Mouse (Mus musculus) kidney, embryonic 14.5 days (tissue): Measurements from ENCODE around the gene Ern1. TPM values are rescaled to one million over a fixed set of nuclear protein-coding genes. Genes with fewer than 3 reads are reported as not detected.

Experiments used
- ATAC-seq: fragments of 200-750 bp; cut with Nextera tagmentation; 2 replicates; pipeline ENCODE4 v1.8.0; 2017; ENCODE audit warnings: moderate number of reproducible peaks, mild to moderate bottlenecking, moderate TSS enrichment, moderate library complexity; ENCODE audit not compliant: low FRiP score, low TSS enrichment
- H3K27ac ChIP-seq: fragments of 300-500 bp; sonication (generic); 2 replicates; pipeline ENCODE4 v1.5.1; 2014; ENCODE audit warnings: low read depth, mild to moderate bottlenecking, low read length, moderate library complexity, mixed read lengths
- H3K27me3 ChIP-seq: fragments of 300-500 bp; sonication (generic); 2 replicates; pipeline ENCODE4 v1.6.1; 2014; ENCODE audit warnings: mild to moderate bottlenecking, low read length; ENCODE audit not compliant: control insufficient read depth, insufficient read depth
- H3K36me3 ChIP-seq: fragments of 300-500 bp; sonication (generic); 2 replicates; pipeline ENCODE4 v1.6.1; 2014; ENCODE audit warnings: low read length, mixed read lengths; ENCODE audit not compliant: control insufficient read depth, insufficient read depth
- H3K4me1 ChIP-seq: fragments of 300-500 bp; sonication (generic); 2 replicates; pipeline ENCODE4 v1.6.1; 2014; ENCODE audit warnings: low read length, mixed read lengths; ENCODE audit not compliant: control insufficient read depth, insufficient read depth
- H3K4me2 ChIP-seq: fragments of 300-500 bp; sonication (generic); replicated peaks from 2 replicates; pipeline ENCODE4 v1.6.1; 2014; ENCODE audit warnings: low read depth, mild to moderate bottlenecking, low read length
- H3K4me3 ChIP-seq: fragments of 300-500 bp; sonication (generic); 2 replicates; pipeline ENCODE4 v1.5.1; 2014; ENCODE audit warnings: mild to moderate bottlenecking, low read length
- H3K9ac ChIP-seq: fragments of 300-500 bp; sonication (generic); 2 replicates; pipeline ENCODE4 v1.6.1; 2014; ENCODE audit warnings: low read depth, mild to moderate bottlenecking, low read length, moderate library complexity
- H3K9me3 ChIP-seq: fragments of 300-500 bp; sonication (generic); 2 replicates; pipeline ENCODE4 v1.6.1; 2016; ENCODE audit warnings: low read length; ENCODE audit not compliant: control insufficient read depth
- WGBS: fragments of 180-500 bp; shearing (Covaris S2); extraction: QIAGEN DNeasy Blood & Tissue Kit; methylation state at CpG from one replicate; pipeline ENCODE4 v1.1.7; 2014; 5-methylcytosine and 5-hydroxymethylcytosine counted together
- polyA plus RNA-seq: library from polyadenylated mRNA; unstranded; fragments of >200 nt; fragmentation: Nextera tagmentation; extraction: Ambion mirVana; gene quantifications from 2 replicates; pipeline ENCODE4 v1.2.1, GENCODE M21; 2014

Gene Ern1
- 4.0 and 9.0 TPM in 2 replicates for polyA plus RNA-seq

DNA sequence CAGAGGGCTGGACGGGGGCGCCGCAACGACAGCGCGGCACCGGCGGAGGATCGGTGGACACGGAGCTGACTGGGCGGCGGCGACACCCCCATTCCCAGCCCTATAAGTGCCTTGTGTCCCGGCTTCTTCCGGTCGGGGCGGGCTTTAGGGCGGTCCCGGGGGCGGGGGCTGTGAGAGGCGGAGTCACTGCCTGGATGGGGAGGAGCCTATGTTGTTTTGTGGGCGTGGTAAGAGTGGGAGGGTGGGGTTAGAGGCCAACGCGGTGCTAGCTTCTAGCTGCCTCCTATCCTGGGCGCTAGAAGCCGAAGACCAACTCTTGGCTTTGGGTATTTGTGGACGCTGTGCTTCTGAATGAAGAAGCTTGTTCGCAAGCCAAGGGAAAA lies at the start of gene Ern1:
TSS of gene Ern1 (minus strand) at position 120 of the 383 bp plus-strand sequence.
- WGBS = under 1% methylated on average over 28 of the region's 28 CpGs
- Histone ChIP-seq H3K4me3 (peak within 1 kb of the TSS; percentile 94), H3K9me3 (no peaks in the 10 kb centered on the region), H3K4me2 (peak within 1 kb of the TSS; percentile 87), H3K36me3 (no peaks in the 10 kb centered on the region), H3K27ac (peak within 1 kb of the TSS; percentile 93), H3K9ac (peak within 1 kb of the TSS; percentile 82), H3K4me1 (peaks cover 7% of the 10 kb centered on the region; the same call in 1 of the 2 replicates), H3K27me3 (no peaks in the 10 kb centered on the region)
- ATAC-seq = peak; percentile 96

DNA sequence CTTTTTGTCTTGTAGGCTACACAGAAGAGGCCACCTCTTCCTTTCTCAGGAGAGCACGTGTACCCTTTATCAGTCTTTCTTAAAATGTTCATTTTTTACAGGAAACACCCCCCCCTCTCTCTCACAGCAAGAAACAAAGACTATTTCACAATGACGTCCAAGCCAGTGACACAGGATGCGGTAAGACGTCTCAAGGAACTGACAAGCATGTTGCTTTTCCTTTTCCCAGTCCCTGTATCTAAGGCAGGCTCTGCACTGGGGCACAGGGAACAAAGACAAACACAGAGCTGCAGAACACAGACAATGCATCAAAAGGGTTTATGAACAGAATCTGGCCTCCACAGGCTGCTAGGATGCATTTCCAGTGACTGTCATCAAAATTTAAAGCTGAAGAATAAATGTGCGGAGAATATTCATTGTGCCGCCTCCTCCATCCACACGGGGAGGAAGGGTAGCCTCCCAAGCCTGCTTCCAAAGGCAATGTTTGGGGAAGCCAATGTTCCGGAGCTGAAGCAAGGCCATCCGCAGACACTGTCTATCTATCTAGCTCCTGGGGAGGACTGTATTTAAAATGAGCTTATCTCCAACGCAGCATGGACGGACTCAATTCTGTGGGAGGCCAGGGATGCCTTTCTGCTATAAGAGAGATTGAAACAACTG lies 48.7 kb upstream of the Ern1 start:
- no peak overlapping the region for H3K9ac ChIP-seq
- ATAC-seq = no peak
- H3K4me1 ChIP-seq = peaks cover 10% of the 10 kb centered on the region
- H3K4me3 ChIP-seq = no peak overlapping the region
- H3K36me3 ChIP-seq = peaks cover 2% of the 10 kb centered on the region; the same call in 1 of the 2 replicates
- peak overlapping the region; percentile 25; the same call in 1 of the 2 replicates for H3K27ac ChIP-seq
- H3K4me2 ChIP-seq = no peak overlapping the region
- no peaks in the 10 kb centered on the region for H3K27me3 ChIP-seq
- H3K9me3 ChIP-seq = no peaks in the 10 kb centered on the region
- 62% methylated on average over 11 of the region's 11 CpGs for WGBS

DNA sequence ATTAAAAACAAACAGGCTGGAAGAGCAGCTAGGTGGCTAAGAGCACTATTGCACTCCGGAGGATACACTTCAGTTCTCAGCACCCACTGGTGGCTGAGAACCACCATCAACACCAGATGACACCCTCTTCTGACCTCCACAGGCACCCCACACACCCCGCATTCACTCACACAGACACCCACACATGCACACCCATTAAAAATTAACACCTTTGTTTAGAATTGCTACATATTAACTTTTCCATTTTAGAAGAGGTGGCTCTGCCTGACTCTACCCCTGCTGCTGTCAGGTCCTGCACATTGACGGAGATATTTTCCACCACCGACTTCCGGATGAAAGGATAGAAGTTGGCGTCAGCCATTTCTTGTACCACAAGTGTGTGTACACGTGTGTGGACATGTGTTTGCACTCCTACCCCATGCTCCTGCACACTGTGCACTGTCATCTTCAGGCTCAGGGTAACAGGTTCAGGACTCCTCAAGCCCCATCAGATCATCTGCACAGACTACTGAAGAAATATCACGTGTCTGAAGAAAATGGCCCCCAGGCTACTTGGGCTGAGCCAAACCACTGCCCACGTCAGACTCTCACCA lies 48.1 kb upstream of the Ern1 start:
- H3K4me3 ChIP-seq = no peak overlapping the region
- 87% methylated on average over 9 of the region's 9 CpGs for WGBS
- no peak overlapping the region for H3K27ac ChIP-seq
- H3K9me3 ChIP-seq = no peaks in the 10 kb centered on the region
- H3K27me3 ChIP-seq = no peaks in the 10 kb centered on the region
- no peak overlapping the region for H3K9ac ChIP-seq
- H3K4me1 ChIP-seq = peaks cover 10% of the 10 kb centered on the region
- no peak for ATAC-seq
- peaks cover 2% of the 10 kb centered on the region; the same call in 1 of the 2 replicates for H3K36me3 ChIP-seq
- H3K4me2 ChIP-seq = no peak overlapping the region

DNA sequence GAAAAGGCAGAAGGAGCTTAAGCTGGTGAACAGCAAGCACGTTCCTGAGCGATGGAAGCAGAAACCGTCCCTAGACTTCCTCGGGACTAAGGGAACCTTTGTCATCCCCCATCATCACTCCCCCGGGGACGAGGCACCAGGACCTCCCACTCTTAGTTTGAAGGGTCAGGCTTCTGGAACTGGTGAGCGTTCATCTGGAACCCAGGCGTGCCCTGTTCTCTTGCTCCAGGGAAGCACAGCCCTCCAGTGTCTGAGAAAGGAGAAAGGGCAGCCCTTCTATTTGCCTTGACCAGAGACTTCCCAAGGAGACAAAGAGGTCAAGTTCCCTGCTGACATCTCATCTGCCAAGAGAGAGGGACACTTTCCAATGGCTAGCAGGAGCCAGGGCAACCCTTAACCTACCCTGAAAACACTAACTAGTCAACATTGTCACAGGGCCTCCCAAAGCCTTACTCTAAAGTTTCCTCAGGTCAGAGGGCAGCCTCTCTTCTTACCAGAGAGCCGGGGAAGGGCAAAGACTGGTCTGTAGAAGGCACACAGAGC lies 44.7 kb upstream of the Ern1 start:
- H3K27me3 ChIP-seq = no peaks in the 10 kb centered on the region
- H3K27ac ChIP-seq = no peak overlapping the region
- peaks cover 2% of the 10 kb centered on the region; the same call in 1 of the 2 replicates for H3K36me3 ChIP-seq
- H3K4me2 ChIP-seq = no peak overlapping the region
- peak; percentile 68 for ATAC-seq
- H3K4me3 ChIP-seq = no peak overlapping the region
- 31% methylated on average over 9 of the region's 9 CpGs for WGBS
- H3K9me3 ChIP-seq = no peaks in the 10 kb centered on the region
- H3K4me1 ChIP-seq = peaks cover 10% of the 10 kb centered on the region
- H3K9ac ChIP-seq = no peak overlapping the region

DNA sequence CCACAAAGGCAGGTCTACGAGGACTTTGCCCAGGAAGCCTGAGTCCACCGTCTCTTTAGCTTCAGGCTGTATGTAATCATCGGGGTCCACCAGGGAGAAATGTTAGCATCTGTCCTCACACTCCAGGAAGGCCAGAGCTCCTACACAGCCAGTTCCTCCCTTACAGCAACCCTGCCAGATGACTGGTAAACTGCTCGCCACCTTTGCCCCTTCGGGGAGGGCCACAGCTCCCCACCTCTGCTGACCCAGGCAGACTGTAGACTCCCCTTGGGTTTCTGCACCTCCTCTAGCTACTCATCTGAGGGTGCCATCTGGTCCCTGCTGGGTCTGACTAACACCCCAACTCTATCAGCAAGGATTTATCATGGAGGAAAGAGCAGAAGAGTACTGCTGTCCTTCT lies 42.1 kb upstream of the Ern1 start:
- Histone ChIP-seq H3K27ac (no peak overlapping the region), H3K9ac (no peak overlapping the region), H3K4me3 (no peak overlapping the region), H3K9me3 (no peaks in the 10 kb centered on the region), H3K36me3 (peaks cover 2% of the 10 kb centered on the region; the same call in 1 of the 2 replicates), H3K27me3 (no peaks in the 10 kb centered on the region), H3K4me1 (peaks cover 10% of the 10 kb centered on the region), H3K4me2 (no peak overlapping the region)
- no peak for ATAC-seq
- WGBS = 74% methylated on average over 5 of the region's 5 CpGs

DNA sequence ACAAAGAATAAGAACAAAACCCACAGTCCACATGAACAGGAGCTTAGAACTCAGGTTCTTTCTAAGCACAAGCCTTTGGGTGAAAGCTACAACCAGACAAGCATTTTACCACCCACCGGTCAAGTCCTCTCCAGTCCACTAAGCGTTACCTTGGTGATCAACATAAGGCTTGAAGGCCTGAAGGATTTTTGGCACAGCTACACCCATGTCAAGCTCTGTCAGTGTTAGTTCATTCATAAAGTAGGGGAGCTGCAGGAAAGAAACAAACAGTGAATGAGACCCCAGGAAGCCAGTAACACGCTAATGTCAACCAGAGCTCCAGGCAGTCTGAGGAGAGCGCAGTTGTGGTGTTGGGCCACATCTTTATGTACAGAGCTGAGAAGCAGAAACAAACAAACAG lies 41.5 kb upstream of the Ern1 start:
- no peak overlapping the region for H3K4me2 ChIP-seq
- peaks cover 2% of the 10 kb centered on the region; the same call in 1 of the 2 replicates for H3K36me3 ChIP-seq
- no peak overlapping the region for H3K4me3 ChIP-seq
- 83% methylated on average over 4 of the region's 4 CpGs for WGBS
- no peak overlapping the region for H3K9ac ChIP-seq
- H3K9me3 ChIP-seq = no peaks in the 10 kb centered on the region
- no peak overlapping the region for H3K27ac ChIP-seq
- no peaks in the 10 kb centered on the region for H3K27me3 ChIP-seq
- peaks cover 8% of the 10 kb centered on the region for H3K4me1 ChIP-seq
- ATAC-seq = no peak

DNA sequence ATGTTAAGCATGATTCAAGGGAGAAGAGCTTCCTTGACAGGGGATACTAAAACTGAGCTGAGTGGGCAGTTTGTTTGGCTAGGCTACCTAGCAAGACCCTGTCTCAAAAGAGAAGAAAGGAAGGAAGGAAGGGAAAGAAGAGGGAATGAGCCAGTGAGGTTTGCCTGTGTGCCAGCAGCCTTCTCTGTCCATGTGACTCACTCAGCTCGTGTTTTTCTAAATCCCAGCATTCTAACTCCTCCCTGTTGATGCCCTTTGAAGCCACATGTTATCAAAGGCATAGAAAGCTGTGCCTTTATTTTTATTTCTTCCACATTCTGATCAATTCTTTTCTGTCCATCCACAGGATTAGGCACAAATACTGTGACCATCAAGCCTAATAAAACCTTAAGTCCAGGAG lies 40.3 kb upstream of the Ern1 start:
- no peaks in the 10 kb centered on the region for H3K9me3 ChIP-seq
- peaks cover 3% of the 10 kb centered on the region; the same call in 1 of the 2 replicates for H3K4me1 ChIP-seq
- WGBS = 18% methylated on average over 1 of the region's 1 CpGs
- no peak overlapping the region for H3K4me3 ChIP-seq
- H3K36me3 ChIP-seq = peaks cover 2% of the 10 kb centered on the region; the same call in 1 of the 2 replicates
- ATAC-seq = no peak
- no peak overlapping the region for H3K27ac ChIP-seq
- H3K9ac ChIP-seq = no peak overlapping the region
- no peaks in the 10 kb centered on the region for H3K27me3 ChIP-seq
- H3K4me2 ChIP-seq = no peak overlapping the region

DNA sequence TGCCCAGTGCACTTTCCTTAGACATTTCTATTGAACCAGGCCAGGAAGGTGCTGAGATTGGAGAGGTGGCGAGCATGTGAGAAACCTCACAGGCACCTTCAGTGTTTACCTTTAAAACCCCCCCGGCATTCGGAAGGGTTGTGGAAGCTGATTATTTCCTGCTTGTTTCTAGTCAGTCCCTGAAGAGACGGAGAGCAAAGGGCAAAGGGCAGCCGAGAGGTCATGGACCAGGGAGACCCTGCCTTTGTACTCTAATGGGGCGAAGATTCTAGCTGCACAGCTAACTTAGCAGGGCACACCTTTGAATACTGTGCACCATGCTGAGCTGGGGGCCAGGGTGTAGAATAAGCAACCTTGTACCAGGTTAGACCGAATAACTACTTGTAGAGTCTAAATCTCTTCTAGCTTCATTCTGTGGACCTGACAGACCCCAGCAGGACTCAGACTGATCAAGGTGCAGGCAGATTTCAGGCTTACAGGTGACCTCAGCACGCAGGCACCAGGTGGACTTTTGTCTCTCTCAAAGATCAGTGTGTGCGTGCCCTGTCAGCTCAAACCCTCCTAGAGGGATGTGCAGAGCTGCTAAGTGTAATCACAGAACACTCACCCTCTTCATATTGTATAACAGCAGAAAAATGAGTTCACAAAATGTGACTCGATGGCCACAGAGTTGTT lies 39.6 kb upstream of the Ern1 start:
- H3K9ac ChIP-seq = no peak overlapping the region
- H3K27ac ChIP-seq = no peak overlapping the region
- no peaks in the 10 kb centered on the region for H3K27me3 ChIP-seq
- H3K4me2 ChIP-seq = no peak overlapping the region
- WGBS = 45% methylated on average over 10 of the region's 10 CpGs
- peaks cover 2% of the 10 kb centered on the region; the same call in 1 of the 2 replicates for H3K36me3 ChIP-seq
- no peaks in the 10 kb centered on the region for H3K4me1 ChIP-seq
- no peak for ATAC-seq
- no peak overlapping the region for H3K4me3 ChIP-seq
- H3K9me3 ChIP-seq = no peaks in the 10 kb centered on the region
